Mouse (Mus musculus): Measurements from ENCODE around the gene Rbm8a.
A peak's percentile ranks its signal among the peaks of the same experiment; 100 is the strongest.

The Rbm8a gene

GRCm38 (mm10) chr3:96629729-96630600 is at the start of gene Rbm8a:
Rbm8a (plus strand) TSS chr3:96629933.
- peak; percentile 78 to 87 for DNase-seq (ENCODE audit: low read depth in 1 of 2, low spot score in 2 of 2)

GRCm38 (mm10) chr3:96581141-96581540 is 48.6 kb upstream of the Rbm8a start:
- DNase-seq (ENCODE audit: low read depth in 1 of 2, low spot score in 2 of 2) = no peak

DNA sequence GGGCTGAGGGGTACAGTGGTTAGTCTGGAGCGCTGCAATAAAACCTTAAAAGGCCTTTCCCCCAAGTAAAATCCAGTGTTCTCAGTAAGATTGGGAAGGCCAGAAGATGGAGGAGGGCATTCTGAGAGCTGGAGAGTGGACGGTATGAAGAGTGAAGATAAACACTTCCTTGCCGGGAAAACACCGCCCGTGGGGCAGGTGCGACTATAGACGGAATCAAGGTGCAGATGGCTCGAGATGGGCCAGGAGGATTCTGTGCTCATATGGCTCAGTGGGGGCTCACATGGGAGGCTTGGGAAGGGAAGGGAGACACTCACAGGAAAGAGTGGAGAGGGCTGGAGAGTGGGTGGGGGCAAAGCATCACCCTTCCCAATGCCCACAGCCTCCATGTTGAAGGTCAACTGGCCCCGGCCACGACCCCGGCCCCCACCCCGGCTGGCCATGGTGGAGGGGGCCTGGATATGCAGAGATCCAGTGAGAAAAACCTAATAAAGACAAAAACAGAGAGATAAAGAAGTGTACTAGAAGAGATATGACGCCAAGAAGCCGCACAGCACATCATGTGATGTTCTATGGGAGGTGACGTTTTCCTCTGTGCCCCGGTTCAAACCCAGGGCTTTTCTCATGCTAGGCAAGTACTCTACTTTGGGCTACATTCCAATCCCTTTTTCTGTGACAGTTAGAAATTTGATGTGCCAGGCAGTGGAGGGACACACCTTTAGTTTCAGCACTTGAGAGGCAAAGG is 47.8 kb upstream of the Rbm8a start:
- DNase-seq (ENCODE audit: low read depth in 1 of 2, low spot score in 2 of 2) = no peak

DNA sequence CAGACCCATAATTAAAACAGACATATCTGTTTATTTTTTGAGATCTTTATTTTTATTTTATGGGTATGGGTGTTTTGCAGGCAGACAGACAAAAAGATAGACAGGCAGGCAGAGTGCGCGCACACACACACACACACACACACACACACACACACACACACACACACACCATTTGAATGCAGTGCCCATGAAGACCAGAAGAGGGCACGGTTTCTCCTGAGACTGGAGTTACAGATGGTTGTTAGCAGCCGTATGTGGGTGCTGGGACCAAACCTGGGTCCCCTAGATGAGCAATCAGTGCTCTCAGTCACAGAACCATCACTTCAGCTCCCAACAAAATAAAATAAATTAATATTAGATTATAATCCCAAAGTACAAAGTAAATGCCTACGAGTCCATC is 46.3 kb upstream of the Rbm8a start:
- DNase-seq (ENCODE audit: low read depth in 1 of 2, low spot score in 2 of 2) = no peak

DNA sequence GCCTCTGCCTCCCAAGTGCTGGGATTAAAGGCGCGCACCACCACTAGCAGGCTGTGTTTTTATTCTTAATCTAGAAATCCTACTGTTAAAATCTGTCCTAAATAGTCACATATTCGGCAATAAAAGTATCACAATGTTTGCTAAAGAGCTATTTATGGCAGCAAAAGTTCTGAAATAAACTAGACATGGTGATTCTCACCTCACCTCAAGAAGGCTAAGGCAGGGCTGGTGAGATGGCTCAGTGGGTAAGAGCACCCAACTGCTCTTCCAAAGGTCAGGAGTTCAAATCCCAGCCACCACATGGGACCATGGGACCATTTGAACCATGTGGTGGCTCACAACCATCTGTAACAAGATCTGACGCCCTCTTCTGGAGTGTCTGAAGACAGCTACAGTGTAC is 39.1 kb upstream of the Rbm8a start:
- no peak for DNase-seq (ENCODE audit: low read depth in 1 of 2, low spot score in 2 of 2)

DNA sequence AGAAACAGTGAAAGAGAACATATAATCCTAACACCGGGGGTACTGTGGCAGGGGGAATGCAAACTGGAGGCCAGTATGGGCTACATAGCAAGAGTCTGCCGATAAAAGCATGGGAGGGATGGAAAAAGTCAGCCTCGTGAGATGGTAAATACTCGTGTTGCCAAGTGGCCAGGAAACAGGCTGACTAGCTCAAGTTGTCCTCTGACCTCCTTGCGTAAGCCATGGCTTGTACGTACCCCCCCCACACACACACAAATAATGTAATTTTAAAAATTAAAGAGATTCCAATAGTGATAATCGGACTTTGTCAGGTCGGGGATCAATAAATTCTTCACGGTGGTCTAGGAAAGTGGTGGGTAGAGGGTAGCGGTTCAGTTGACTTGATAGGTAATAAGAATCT is 36.4 kb upstream of the Rbm8a start:
- DNase-seq (ENCODE audit: low read depth in 1 of 2, low spot score in 2 of 2) = no peak

- DNase-seq (ENCODE audit: low read depth in 1 of 2, low spot score in 2 of 2) = peak; percentile 75 to 84
Observed at GRCm38 (mm10) chr3:96593790-96594560, 35.8 kb upstream of the Rbm8a start, which contains the start of gene Polr3gl. Polr3gl (minus strand) TSS chr3:96594181.

- no peak for DNase-seq (ENCODE audit: low read depth in 1 of 2, low spot score in 2 of 2)
Observed at GRCm38 (mm10) chr3:96594851-96595250, 34.9 kb upstream of the Rbm8a start.

DNA sequence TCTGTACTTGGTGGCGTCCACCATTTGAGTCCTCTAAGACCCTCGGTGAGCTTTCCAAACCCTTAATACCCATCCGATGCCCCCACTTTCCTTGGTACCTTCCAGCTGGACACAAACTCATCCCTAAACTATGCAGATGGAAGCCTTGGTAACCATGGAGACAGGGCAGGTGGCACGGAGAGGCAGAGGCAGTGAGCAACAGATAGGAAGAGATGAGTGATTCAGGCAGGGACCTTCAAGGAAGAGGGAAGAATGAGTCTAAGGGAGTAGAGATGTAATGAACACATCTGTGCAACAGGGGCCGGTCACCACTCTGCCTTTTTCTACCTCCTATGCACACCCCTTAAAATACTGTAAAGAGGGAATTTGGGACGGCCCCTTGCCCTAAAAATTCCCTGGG is 34.1 kb upstream of the Rbm8a start:
- DNase-seq (ENCODE audit: low read depth in 1 of 2, low spot score in 2 of 2) = no peak

- DNase-seq (ENCODE audit: low read depth in 1 of 2, low spot score in 2 of 2) = no peak
Observed at GRCm38 (mm10) chr3:96596228-96596707, 33.5 kb upstream of the Rbm8a start, which contains the start of gene Ankrd34a. Ankrd34a (plus strand) TSS chr3:96596636.

DNA sequence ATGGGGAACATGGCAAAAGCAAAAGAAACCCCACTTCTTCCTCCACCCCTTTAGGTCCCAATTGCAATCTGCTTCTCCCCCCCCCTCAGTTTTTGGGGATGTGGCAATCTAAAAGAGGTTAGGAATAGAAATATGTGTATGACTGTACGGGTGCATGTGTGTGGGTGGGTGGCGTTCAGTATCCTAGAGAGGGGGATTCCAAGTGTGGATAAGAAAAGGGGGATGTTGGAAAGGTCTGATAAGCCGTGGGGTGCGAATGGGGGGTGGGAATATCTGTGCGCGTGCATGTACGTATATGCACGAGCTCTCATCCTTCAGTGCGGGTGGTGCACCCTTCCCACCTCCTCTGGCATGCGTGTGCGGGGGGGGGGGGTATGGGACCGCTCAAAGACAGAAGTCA is 32.9 kb upstream of the Rbm8a start:
- no peak for DNase-seq (ENCODE audit: low read depth in 1 of 2, low spot score in 2 of 2)

GRCm38 (mm10) chr3:96597435-96597891 is 32.3 kb upstream of the Rbm8a start:
- no peak for DNase-seq (ENCODE audit: low read depth in 1 of 2, low spot score in 2 of 2)

DNA sequence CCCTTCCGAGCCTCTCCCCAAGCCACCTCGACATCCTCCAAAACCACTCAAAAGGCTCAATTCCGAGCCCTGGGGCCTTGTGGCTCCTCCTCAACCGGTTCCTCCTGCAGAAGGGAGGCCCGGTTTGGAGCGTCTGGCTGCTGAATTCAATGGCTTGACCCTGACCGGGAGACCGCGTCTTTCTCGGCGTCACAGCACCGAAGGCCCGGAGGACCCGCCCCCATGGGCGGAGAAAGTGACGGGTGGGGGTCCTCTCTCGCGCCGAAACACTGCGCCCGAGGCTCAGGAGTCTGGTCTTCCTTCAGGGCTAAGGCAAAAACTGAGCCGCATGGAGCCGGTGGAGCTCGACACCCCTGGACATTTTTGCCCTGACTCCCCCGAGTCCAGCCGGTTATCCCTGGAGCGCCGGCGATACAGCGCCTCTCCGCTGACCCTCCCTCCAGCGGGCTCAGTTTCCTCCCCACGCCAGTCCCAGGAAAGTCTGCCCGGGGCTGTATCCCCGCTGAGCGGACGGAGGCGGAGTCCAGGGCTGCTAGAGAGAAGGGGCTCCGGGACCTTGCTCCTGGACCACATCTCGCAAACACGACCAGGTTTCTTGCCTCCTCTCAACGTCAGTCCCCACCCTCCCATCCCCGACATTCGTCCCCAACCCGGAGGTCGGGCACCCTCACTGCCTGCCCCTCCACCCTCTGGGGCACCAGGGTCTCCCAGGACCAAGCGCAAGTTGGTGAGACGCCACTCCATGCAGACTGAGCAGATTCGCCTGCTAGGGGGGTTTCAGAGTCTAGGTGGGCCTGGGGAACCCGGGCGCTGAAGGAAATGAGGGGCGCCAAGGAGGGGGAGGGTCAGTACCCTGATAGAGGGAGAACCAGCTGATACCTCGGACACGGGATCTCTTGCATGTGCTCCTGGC is 31.3 kb upstream of the Rbm8a start:
- no peak for DNase-seq (ENCODE audit: low read depth in 1 of 2, low spot score in 2 of 2)

DNA sequence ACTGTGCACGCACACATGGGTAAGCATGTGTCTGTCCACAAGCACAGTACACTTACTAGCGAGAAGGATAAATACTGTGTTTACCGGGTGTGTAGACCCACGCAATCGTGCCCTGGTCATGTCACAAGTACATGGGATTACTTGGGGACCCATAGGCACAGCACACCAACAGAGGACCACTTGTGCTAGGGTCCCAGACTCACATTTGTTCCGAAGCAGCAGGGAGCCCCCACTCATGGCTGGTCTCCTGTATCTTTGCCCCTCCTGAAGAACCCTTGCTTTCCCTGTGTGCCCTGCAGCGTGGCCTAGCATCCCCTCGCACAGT is 30.7 kb upstream of the Rbm8a start:
- DNase-seq (ENCODE audit: low read depth in 1 of 2, low spot score in 2 of 2) = no peak

GRCm38 (mm10) chr3:96599411-96599810 is 30.3 kb upstream of the Rbm8a start:
- DNase-seq (ENCODE audit: low read depth in 1 of 2, low spot score in 2 of 2) = no peak

DNA sequence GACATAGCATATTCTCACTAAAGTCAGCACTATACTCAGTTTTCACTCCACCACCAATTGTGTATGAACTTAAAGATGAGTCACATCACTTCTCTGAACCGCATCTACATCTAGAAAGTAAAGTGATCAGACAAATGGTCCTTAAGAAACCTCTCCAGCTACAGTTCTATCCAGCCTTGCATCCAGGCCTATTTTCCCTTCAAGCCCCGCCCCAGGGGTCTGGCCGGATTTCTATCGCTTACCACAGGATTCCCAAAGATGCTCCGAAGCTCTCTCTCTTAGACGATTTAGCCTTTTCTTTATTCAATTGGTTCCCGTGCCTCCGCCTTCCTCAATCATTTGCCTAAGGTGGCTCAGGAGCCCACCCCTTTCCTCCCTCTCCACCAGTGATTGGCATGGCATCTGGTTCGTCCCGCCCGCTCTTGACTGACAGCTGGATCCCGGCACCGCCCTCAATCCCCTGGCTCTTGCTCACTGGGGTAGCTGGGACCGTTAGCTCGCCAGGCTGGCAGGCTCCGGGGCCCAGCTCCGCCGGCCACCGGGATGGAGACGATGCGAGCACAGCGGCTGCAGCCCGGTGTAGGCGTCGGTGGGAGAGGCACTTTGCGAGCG is 29.0 kb upstream of the Rbm8a start, which contains the start of gene Lix1l:
Gene Lix1l, plus strand, starts transcription at position 511 of the 612 bp plus-strand sequence.
- DNase-seq (ENCODE audit: low read depth in 1 of 2, low spot score in 2 of 2) = peak; percentile 45 to 64

GRCm38 (mm10) chr3:96601251-96601787 is 28.4 kb upstream of the Rbm8a start:
- DNase-seq (ENCODE audit: low read depth in 1 of 2, low spot score in 2 of 2) = no peak

DNA sequence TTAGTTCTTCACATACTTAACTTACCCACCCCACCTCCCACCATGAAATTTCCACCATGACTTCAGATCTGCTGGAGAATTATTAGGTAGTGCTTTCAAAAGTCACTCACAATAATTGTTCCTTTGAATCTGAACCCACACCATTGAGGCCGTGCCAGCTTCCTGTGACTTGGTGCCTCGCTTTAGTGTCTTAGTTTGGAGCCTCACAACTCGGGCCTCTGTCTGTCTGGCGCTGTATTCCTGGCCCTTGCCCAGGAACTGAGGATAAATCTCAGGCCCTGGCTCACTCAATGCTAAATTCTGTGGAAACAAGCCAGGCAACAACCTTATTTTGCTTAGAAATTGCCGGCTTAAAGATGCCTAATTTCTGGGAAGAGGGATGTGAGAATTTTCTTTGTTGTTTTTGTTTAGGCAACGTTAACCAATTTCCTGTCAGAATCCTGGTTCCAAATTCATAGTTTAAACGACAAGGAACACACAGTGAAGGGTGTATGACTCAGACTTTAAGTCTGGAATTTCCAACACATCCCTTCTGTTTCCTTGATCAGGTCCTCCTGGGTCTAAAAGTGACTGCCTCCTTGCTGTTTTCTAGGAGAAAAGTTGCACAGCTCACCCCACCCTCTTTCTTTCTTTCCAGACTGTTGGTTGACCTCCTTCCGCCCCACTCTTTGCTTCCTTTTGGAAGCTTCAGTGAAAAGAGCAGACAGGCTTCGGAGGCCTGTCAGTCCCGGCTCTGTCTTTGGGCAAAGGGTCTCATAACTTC is 27.6 kb upstream of the Rbm8a start:
- DNase-seq (ENCODE audit: low read depth in 1 of 2, low spot score in 2 of 2) = no peak

GRCm38 (mm10) chr3:96602704-96603084 is 27.0 kb upstream of the Rbm8a start:
- DNase-seq (ENCODE audit: low read depth in 1 of 2, low spot score in 2 of 2) = no peak

Measured in monocyte, adult 2 months (primary cell).